Mouse (Mus musculus) MEL (cell line): ENCODE data around the gene Tmem9. TPM values are rescaled to one million over a fixed set of nuclear protein-coding genes. Genes with fewer than 3 reads are reported as not detected.

Experiments used
- DNase-seq: peaks from one replicate; pipeline ENCODE4 v3.0.0; 2011; ENCODE audit warnings: low read depth, low spot score
- H3K27ac ChIP-seq: 2 replicates; pipeline ENCODE4 v1.5.1; 2012; ENCODE audit warnings: low read depth, mild to moderate bottlenecking, control low read depth, low read length, moderate library complexity; ENCODE audit not compliant: control insufficient read depth
- H3K27me3 ChIP-seq, 2 experiments: fragments of 150-350 bp in 1 of 2; sonication (generic) in 1 of 2; 2 replicates each; pipeline ENCODE4 v1.6.1; 2012; ENCODE audit warnings: low read length in 2 of 2, mild to moderate bottlenecking in 2 of 2, improper control_type of control experiment in 1 of 2, moderate library complexity in 1 of 2; ENCODE audit not compliant: insufficient read depth in 2 of 2, control insufficient read depth in 1 of 2
- H3K36me3 ChIP-seq, 2 experiments: 2 replicates each; pipeline ENCODE4 v1.6.1; 2012 to 2014; ENCODE audit warnings: low read length in 2 of 2, improper control_type of control experiment in 1 of 2, inconsistent platforms in 1 of 2, mild to moderate bottlenecking in 1 of 2; ENCODE audit not compliant: insufficient read depth in 2 of 2, control insufficient read depth in 1 of 2
- H3K4me1 ChIP-seq, 2 experiments: fragments of 150-350 bp in 1 of 2; sonication (generic) in 1 of 2; 2 replicates each; pipeline ENCODE4 v1.6.1; 2012; ENCODE audit warnings: low read length in 2 of 2, improper control_type of control experiment in 1 of 2, mild to moderate bottlenecking in 1 of 2; ENCODE audit not compliant: insufficient read depth in 2 of 2, control insufficient read depth in 1 of 2
- H3K4me3 ChIP-seq, 2 experiments: fragments of 150-350 bp in 1 of 2; sonication (generic) in 1 of 2; 2 replicates each; pipeline ENCODE4 v1.5.1; 2012; ENCODE audit warnings: low read depth in 2 of 2, low read length in 2 of 2, mild to moderate bottlenecking in 2 of 2, moderate library complexity in 2 of 2, control low read depth in 1 of 2, improper control_type of control experiment in 1 of 2; ENCODE audit not compliant: control insufficient read depth in 1 of 2, insufficient read depth in 1 of 2
- H3K79me2 ChIP-seq: 2 replicates; pipeline ENCODE4 v1.6.1; 2012; ENCODE audit warnings: mild to moderate bottlenecking, low read length, moderate library complexity; ENCODE audit not compliant: control insufficient read depth, poor library complexity, insufficient read depth
- H3K9ac ChIP-seq: 2 replicates; pipeline ENCODE4 v1.6.1; 2012; ENCODE audit warnings: low read depth, mild to moderate bottlenecking, control low read depth, low read length, moderate library complexity; ENCODE audit not compliant: control insufficient read depth, poor library complexity, severe bottlenecking
- H3K9me3 ChIP-seq: fragments of 150-350 bp; sonication (generic); replicated peaks from 2 replicates; pipeline ENCODE4 v1.6.1; 2012; ENCODE audit warnings: mild to moderate bottlenecking, low read length, improper control_type of control experiment, moderate library complexity; ENCODE audit not compliant: insufficient read depth
- BHLHE40 ChIP-seq: IDR thresholded peaks from 2 replicates; pipeline ENCODE4 v1.6.1; 2012; ENCODE audit warnings: low read depth, mild to moderate bottlenecking, inconsistent platforms, low read length, improper control_type of control experiment, borderline replicate concordance
- E2F4 ChIP-seq: IDR thresholded peaks from 2 replicates; pipeline ENCODE4 v1.6.1; 2011; ENCODE audit warnings: low read depth, low read length, improper control_type of control experiment, borderline replicate concordance
- ELF1 ChIP-seq: IDR thresholded peaks from 2 replicates; pipeline ENCODE4 v1.6.1; 2014; ENCODE audit warnings: low read depth, mild to moderate bottlenecking, inconsistent platforms, low read length, improper control_type of control experiment, moderate library complexity
- ETS1 ChIP-seq: IDR thresholded peaks from 2 replicates; pipeline ENCODE4 v1.6.1; 2012; ENCODE audit warnings: low read depth, mild to moderate bottlenecking, inconsistent platforms, low read length, improper control_type of control experiment, moderate library complexity
- GATA1 ChIP-seq: IDR thresholded peaks from 2 replicates; pipeline ENCODE4 v1.6.1; 2011; ENCODE audit warnings: low read depth, low read length, improper control_type of control experiment
- HCFC1 ChIP-seq: IDR thresholded peaks from 2 replicates; pipeline ENCODE4 v1.6.1; 2012; ENCODE audit warnings: low read depth, mild to moderate bottlenecking, inconsistent platforms, low read length, improper control_type of control experiment, moderate library complexity
- JUND ChIP-seq: IDR thresholded peaks from 2 replicates; pipeline ENCODE4 v1.6.1; 2011; ENCODE audit warnings: low read depth, mild to moderate bottlenecking, improper control_type of control experiment, low read length
- KAT2A ChIP-seq: conservative IDR thresholded peaks from 2 replicates; pipeline ENCODE4 v1.6.1; 2012; ENCODE audit warnings: low read depth, low read length, improper control_type of control experiment, inconsistent platforms
- MAFK ChIP-seq: IDR thresholded peaks from 2 replicates; pipeline ENCODE4 v1.6.1; 2011; ENCODE audit warnings: low read depth, mild to moderate bottlenecking, low read length, improper control_type of control experiment, borderline replicate concordance
- MAX ChIP-seq: IDR thresholded peaks from 2 replicates; pipeline ENCODE4 v1.6.1; 2011; ENCODE audit warnings: low read length, improper control_type of control experiment
- MYB ChIP-seq: IDR thresholded peaks from 2 replicates; pipeline ENCODE4 v1.6.1; 2011; ENCODE audit warnings: mild to moderate bottlenecking, low read depth, low read length, improper control_type of control experiment
- MYC ChIP-seq: IDR thresholded peaks from 2 replicates; pipeline ENCODE4 v1.6.1; 2011; ENCODE audit warnings: low read depth, mild to moderate bottlenecking, low read length, improper control_type of control experiment, moderate library complexity
- NRF1 ChIP-seq: IDR thresholded peaks from 2 replicates; pipeline ENCODE4 v1.6.1; 2014; ENCODE audit warnings: low read depth, mild to moderate bottlenecking, inconsistent platforms, low read length, improper control_type of control experiment, moderate library complexity; ENCODE audit not compliant: poor library complexity, insufficient read depth, severe bottlenecking
- POLR2A ChIP-seq, 2 experiments: IDR thresholded peaks; 2 replicates each; pipeline ENCODE4 v1.6.1; 2011 to 2012; ENCODE audit warnings: low read length in 2 of 2, mild to moderate bottlenecking in 2 of 2, control low read depth in 1 of 2, improper control_type of control experiment in 1 of 2, low read depth in 1 of 2, moderate library complexity in 1 of 2; ENCODE audit not compliant: control insufficient read depth in 1 of 2, insufficient read depth in 1 of 2, poor library complexity in 1 of 2
- POLR2AphosphoS5 ChIP-seq: IDR thresholded peaks from 2 replicates; pipeline ENCODE4 v1.6.1; 2012; ENCODE audit warnings: low read depth, borderline replicate concordance, mild to moderate bottlenecking, inconsistent platforms, low read length, moderate library complexity, mixed read lengths
- TBP ChIP-seq: IDR thresholded peaks from 2 replicates; pipeline ENCODE4 v1.8.0; 2011; ENCODE audit warnings: low read depth, low read length, improper control_type of control experiment
- TCF12 ChIP-seq: IDR thresholded peaks from 2 replicates; pipeline ENCODE4 v1.6.1; 2014; ENCODE audit warnings: low read depth, mild to moderate bottlenecking, inconsistent platforms, low read length, improper control_type of control experiment, moderate library complexity
- UBTF ChIP-seq: IDR thresholded peaks from 2 replicates; pipeline ENCODE4 v1.6.1; 2012; ENCODE audit warnings: low read depth, mild to moderate bottlenecking, inconsistent platforms, low read length, improper control_type of control experiment, moderate library complexity, borderline replicate concordance; ENCODE audit not compliant: insufficient read depth
- ZC3H11A ChIP-seq: IDR thresholded peaks from 2 replicates; pipeline ENCODE4 v1.6.1; 2012; ENCODE audit warnings: low read depth, mild to moderate bottlenecking, inconsistent platforms, low read length, improper control_type of control experiment
- ZKSCAN1 ChIP-seq: IDR thresholded peaks from 2 replicates; pipeline ENCODE4 v1.6.1; 2012; ENCODE audit warnings: low read depth, mild to moderate bottlenecking, inconsistent platforms, low read length, improper control_type of control experiment, moderate library complexity
- ZNF384 ChIP-seq: IDR thresholded peaks from 2 replicates; pipeline ENCODE4 v1.6.1; 2012; ENCODE audit warnings: low read depth, mild to moderate bottlenecking, inconsistent platforms, low read length, improper control_type of control experiment
- polyA plus RNA-seq, 2 experiments: library from polyadenylated mRNA; stranded (reverse) in 1 of 2; unstranded in 1 of 2; fragments of >175 nt in 1 of 2; fragments of >200 nt in 1 of 2; gene quantifications; 2 replicates each; pipeline versions ENCODE4 v1.2.1 to v1.2.4; 2012; ENCODE audit warnings: low replicate concordance in 2 of 2, low read depth in 1 of 2; ENCODE audit not compliant: insufficient read length in 2 of 2, insufficient read depth in 1 of 2, missing spikeins in 1 of 2
- total RNA-seq: library from RNA; depleted of rRNA; stranded (reverse); fragments of 300-350 nt; gene quantifications from 2 replicates; pipeline ENCODE4 v1.2.3, GENCODE M21; 2012

The Tmem9 gene
- total and polyA plus RNA-seq, 3 experiments, result 52.2 to 82.9 TPM; not detected in 1

- Histone ChIP-seq H3K27me3 (peaks cover 7 to 14% of the 10 kb centered on the region in 2 experiments), H3K9ac (no peak overlapping the region)
- TF ChIP-seq TBP (no peak), MYC (no peak), ZC3H11A (no peak), HCFC1 (no peak), KAT2A (no peak), TCF12 (no peak), ELF1 (no peak), E2F4 (no peak), ETS1 (no peak), MAX (no peak)
Observed at GRCm38 (mm10) chr1:135989876-135990275, 18.1 kb upstream of the Tmem9 start.

GRCm38 (mm10) chr1:135993470-135993869 is 14.5 kb upstream of the Tmem9 start:
- no peak for TF ChIP-seq MYB
- no peak for TF ChIP-seq BHLHE40
- no peak for TF ChIP-seq HCFC1
- no peak for TF ChIP-seq POLR2A (IDR thresholded peaks at IDR 0.05; ENCODE audit: control insufficient read depth in 1 of 2, insufficient read depth in 1 of 2, low read depth in 1 of 2, low read length in 2 of 2, poor library complexity in 1 of 2)
- TF ChIP-seq NRF1, result no peak
- no peak for TF ChIP-seq E2F4
- TF ChIP-seq ZC3H11A, result no peak
- no peak for TF ChIP-seq GATA1
- no peak for TF ChIP-seq JUND
- TF ChIP-seq UBTF, result no peak
- no peak for TF ChIP-seq POLR2AphosphoS5
- TF ChIP-seq ZNF384, result no peak
- no peak for TF ChIP-seq MAFK
- TF ChIP-seq MAX, result no peak
- TF ChIP-seq ZKSCAN1, result no peak
- H3K4me3 ChIP-seq, result no peak overlapping the region
- peaks cover 0 to 3% of the 10 kb centered on the region in 2 experiments; a peak in 1 of 4 replicates for H3K27me3 ChIP-seq
- peaks cover 0 to 3% of the 10 kb centered on the region in 2 experiments; a peak in 1 of 4 replicates for H3K36me3 ChIP-seq
- no peak overlapping the region for H3K9ac ChIP-seq
- no peaks in the 10 kb centered on the region for H3K79me2 ChIP-seq
- peak; percentile 9 for DNase-seq
- H3K27ac ChIP-seq, result no peak overlapping the region
- H3K9me3 ChIP-seq, result no peaks in the 10 kb centered on the region
- H3K4me1 ChIP-seq, result peaks cover 4 to 13% of the 10 kb centered on the region in 2 experiments

More at GRCm38 (mm10) chr1:135989876-135990275, 18.1 kb upstream of the Tmem9 start:
- Histone ChIP-seq H3K27ac (no peak overlapping the region), H3K4me3 (no peak overlapping the region), H3K79me2 (no peaks in the 10 kb centered on the region), H3K36me3 (no peaks in the 10 kb centered on the region), H3K4me1 (peaks cover 0 to 4% of the 10 kb centered on the region in 2 experiments; a peak in 2 of 4 replicates), H3K9me3 (no peaks in the 10 kb centered on the region)
- DNase-seq, result no peak
